ENCODE assay signal across 7 mouse cellular contexts in genomic region chr4:146603578-146604399, GRCm38 (mm10). TPM values are rescaled to one million over a fixed set of nuclear protein-coding genes. Genes with fewer than 3 reads are reported as not detected.
DNase-seq lines count a peak whose midpoint lies in the region; ATAC-seq lines count a peak whose summit lies in the region.
"Not testable (repeated sequence)": the region's sequence is repeated elsewhere in the genome, so short reads cannot be mapped to it uniquely, and the experiment has no call there.

No protein-coding gene starts in this region.

- ATAC-seq in forebrain, embryonic 12.5 days (ENCODE audit: low FRiP score): peak; percentile 82; the same call in 1 of the 2 replicates
- peak; percentile 84 for ATAC-seq in heart, embryonic 14.5 days (ENCODE audit: insufficient number of reproducible peaks, insufficient read depth, low FRiP score, low read depth)
- peak; percentile 92 for ATAC-seq in intestine, embryonic 15.5 days
- ATAC-seq in limb, embryonic 15.5 days (ENCODE audit: insufficient number of reproducible peaks, low FRiP score, low TSS enrichment, low read depth): peak; percentile 40; the same call in 1 of the 2 replicates
- ATAC-seq in megakaryocyte-erythroid progenitor cell, adult 5-6 weeks (replicated peaks; ENCODE audit: low FRiP score, low TSS enrichment, poor library complexity, severe bottlenecking): peak; percentile 70

- 4% methylated on average over 13 of the region's 53 CpGs for WGBS in forebrain, embryonic 12.5 days
- 4% methylated on average over 19 of the region's 53 CpGs for WGBS in heart, embryonic 14.5 days
- WGBS in intestine, embryonic 15.5 days: 7% methylated on average over 20 of the region's 53 CpGs
- WGBS in limb, embryonic 15.5 days: 5% methylated on average over 23 of the region's 53 CpGs

- not testable (repeated sequence) for H3K4me1 ChIP-seq in forebrain, embryonic 12.5 days; heart, embryonic 14.5 days (ENCODE audit: control insufficient read depth in 2 of 2, insufficient read depth in 2 of 2, low read length in 2 of 2); intestine, embryonic 15.5 days (replicated peaks); limb, embryonic 15.5 days

- H3K27ac ChIP-seq in forebrain, embryonic 12.5 days; heart, embryonic 14.5 days (replicated peaks in 1 of 2; ENCODE audit: control insufficient read depth in 1 of 2, insufficient read depth in 1 of 2, low read depth in 2 of 2, low read length in 2 of 2); intestine, embryonic 15.5 days; limb, embryonic 15.5 days: not testable (repeated sequence)

- peak overlapping the region; percentile 44 for H3K4me2 ChIP-seq in forebrain, embryonic 12.5 days
- H3K4me2 ChIP-seq in heart, embryonic 14.5 days (ENCODE audit: low read length): peak overlapping the region; percentile 57
- H3K4me2 ChIP-seq in intestine, embryonic 15.5 days (replicated peaks): peak overlapping the region; percentile 45
- H3K4me2 ChIP-seq in limb, embryonic 15.5 days: peak overlapping the region; percentile 32; the same call in 1 of the 2 replicates

- peak overlapping the region; percentile 24; the same call in 1 of the 2 replicates for H3K4me3 ChIP-seq in forebrain, embryonic 12.5 days (replicated peaks)
- peak overlapping the region; percentile 28 to 43 for H3K4me3 ChIP-seq in heart, embryonic 14.5 days (ENCODE audit: control insufficient read depth in 1 of 2, insufficient read depth in 1 of 2, low read depth in 1 of 2, low read length in 2 of 2)
- peak overlapping the region; percentile 22; the same call in 1 of the 2 replicates for H3K4me3 ChIP-seq in intestine, embryonic 15.5 days (replicated peaks)
- H3K4me3 ChIP-seq in limb, embryonic 15.5 days: peak overlapping the region; percentile 25; the same call in 1 of the 2 replicates

- not testable (repeated sequence) for H3K9ac ChIP-seq in forebrain, embryonic 12.5 days; intestine, embryonic 15.5 days; limb, embryonic 15.5 days
- peak overlapping the region; percentile 44; the same call in 1 of the 2 replicates for H3K9ac ChIP-seq in heart, embryonic 14.5 days (ENCODE audit: low read length)

- not testable (repeated sequence) for H3K9me3 ChIP-seq in forebrain, embryonic 12.5 days; heart, embryonic 14.5 days (ENCODE audit: control insufficient read depth, low read length); intestine, embryonic 15.5 days; limb, embryonic 15.5 days

- not testable (repeated sequence) for H3K36me3 ChIP-seq in forebrain, embryonic 12.5 days (replicated peaks); heart, embryonic 14.5 days (ENCODE audit: control insufficient read depth, insufficient read depth, low read length); intestine, embryonic 15.5 days; limb, embryonic 15.5 days

- DNase-seq in adrenal gland, postnatal 10 days: peak; percentile 8
- DNase-seq in ovary, postnatal 10 days (ENCODE audit: low spot score): peak; percentile 0

- H3K27me3 ChIP-seq in forebrain, embryonic 12.5 days; heart, embryonic 14.5 days (ENCODE audit: control insufficient read depth, insufficient read depth, low read length); intestine, embryonic 15.5 days (replicated peaks); limb, embryonic 15.5 days: not testable (repeated sequence)

RNA-seq across cellular contexts. Expression of gene Zfp993, which starts 7.0 kb away (rescaled TPM):
- total RNA-seq in adrenal gland, postnatal 10 days (2021): 1 to 10 TPM; 3.3 to 3.9 TPM
- 1.0 and 1.9 TPM in 2 replicates for polyA plus RNA-seq in forebrain, embryonic 12.5 days (2016; fragmentation: Nextera tagmentation; extraction: Ambion mirVana)
- polyA plus RNA-seq in heart, embryonic 14.5 days (2014; fragmentation: Nextera tagmentation; extraction: Ambion mirVana): 5.8 and 8.3 TPM in 2 replicates
- polyA plus RNA-seq in intestine, embryonic 15.5 days (2015; fragmentation: Nextera tagmentation; extraction: Ambion mirVana): 3.8 and 4.9 TPM in 2 replicates
- polyA plus RNA-seq in limb, embryonic 15.5 days (2015; fragmentation: Nextera tagmentation; extraction: Ambion mirVana): 2.5 and 4.9 TPM in 2 replicates
- total RNA-seq in megakaryocyte-erythroid progenitor cell, adult 5-6 weeks (2014; fragmentation: Nextera tagmentation): 46.6 and 66.0 TPM in 2 replicates
- 9.3 and 10.2 TPM in 2 replicates for total RNA-seq in megakaryocyte-erythroid progenitor cell, adult 5-6 weeks (2017)

Comparison
In these comparisons a context has a peak if more than half of its experiments do, and no peak if none do; other contexts are left out.
1. ATAC-seq: peak in every context shown above with its lines; median percentile 92 in intestine, embryonic 15.5 days; 84 in heart, embryonic 14.5 days; 82 in forebrain, embryonic 12.5 days; 70 in megakaryocyte-erythroid progenitor cell, adult 5-6 weeks; 40 in limb, embryonic 15.5 days.